Mouse (Mus musculus) liver, adult 2 months (tissue): ENCODE measurements around the gene Zfp804a.

ENCODE experiments used
- CTCF ChIP-seq: fragments of 200-500 bp; IDR thresholded peaks from 2 replicates; pipeline ENCODE4 v1.5.1; 2011; ENCODE audit warnings: low read depth, low read length, control low read depth
- POLR2A ChIP-seq: fragments of 200-500 bp; IDR thresholded peaks from 2 replicates; pipeline ENCODE4 v1.6.1; 2011; ENCODE audit warnings: low read length, control low read depth; ENCODE audit not compliant: insufficient read depth; ENCODE audit errors: extremely low read depth

- TF ChIP-seq CTCF (no peak), POLR2A (no peak)
These were observed at the start of gene Zfp804a for GRCm38 (mm10) chr2:82053185-82053891.
